Mouse (Mus musculus): ENCODE measurements at regions not wholly inside any gene's neighbourhood (a gene's known extent, or its start where the extent isn't known, plus 50 kb on each side); places are given as distances from the start of the nearest gene placed in this dataset.

GRCm38 (mm10) chr12:5432688-5433087, 57.2 kb upstream of the Klhl29 start:
- no peak for TF ChIP-seq CTCF (IDR thresholded peaks at IDR 0.05; ENCODE audit: borderline replicate concordance, insufficient read depth, low read depth, low read length)
- TF ChIP-seq POLR2A (IDR thresholded peaks at IDR 0.05; ENCODE audit: borderline replicate concordance, insufficient read depth, low read length), result no peak

Data from cerebellum, adult 2 months (tissue).